Mouse (Mus musculus) urinary bladder, postnatal 36 days (tissue): ENCODE data around the gene Nip7.
"Not testable (repeated sequence)": the region's sequence is repeated elsewhere in the genome, so short reads cannot be mapped to it uniquely, and the experiment has no call there.

Source experiments
- DNase-seq, 2 experiments: peaks; one replicate each; pipeline ENCODE4 v3.0.0; 2022; ENCODE audit warnings: low spot score in 2 of 2, mixed read lengths in 1 of 2

Nip7 gene

GRCm38 (mm10) chr8:107065511-107066496 lies 9.1 kb downstream of the Nip7 start, which contains the start of gene Tmed6:
TSS of gene Tmed6 (minus strand) at chr8:107065644.
- DNase-seq, result peak in 1 of 2 experiments; percentile 34

GRCm38 (mm10) chr8:107073706-107074105 lies 17.0 kb downstream of the Nip7 start:
- no peak for DNase-seq

GRCm38 (mm10) chr8:107074128-107074527 lies 17.5 kb downstream of the Nip7 start:
- no peak for DNase-seq

- DNase-seq, result no peak
Measured at GRCm38 (mm10) chr8:107076239-107076888, 19.7 kb downstream of the Nip7 start.

GRCm38 (mm10) chr8:107085358-107085757 lies 28.7 kb downstream of the Nip7 start:
- DNase-seq, result no peak

GRCm38 (mm10) chr8:107086018-107086417 lies 29.3 kb downstream of the Nip7 start:
- DNase-seq, result no peak

GRCm38 (mm10) chr8:107088526-107089063 lies 31.9 kb downstream of the Nip7 start:
- no peak for DNase-seq

GRCm38 (mm10) chr8:107090531-107090930 lies 33.9 kb downstream of the Nip7 start:
- DNase-seq, result no peak

- no peak for DNase-seq
Measured at GRCm38 (mm10) chr8:107095717-107096365, 39.2 kb downstream of the Nip7 start.

GRCm38 (mm10) chr8:107096366-107097036 lies 39.8 kb downstream of the Nip7 start, which contains the start of gene Terf2:
TSS of gene Terf2 (minus strand) at chr8:107096547.
- peak; percentile 86 to 95 for DNase-seq

GRCm38 (mm10) chr8:107100635-107101034 lies 44.0 kb downstream of the Nip7 start:
- no peak for DNase-seq

GRCm38 (mm10) chr8:107104547-107104946 lies 47.9 kb downstream of the Nip7 start:
- DNase-seq, result peak; percentile 73 to 79

GRCm38 (mm10) chr8:107108089-107108488 lies 51.4 kb downstream of the Nip7 start:
- not testable (repeated sequence) for DNase-seq

- DNase-seq, result peak in 1 of 2 experiments; percentile 13
Measured at GRCm38 (mm10) chr8:107108978-107109720, 52.5 kb downstream of the Nip7 start.

GRCm38 (mm10) chr8:107109816-107110435 lies 53.2 kb downstream of the Nip7 start:
- no peak for DNase-seq
